Mouse (Mus musculus) limb, embryonic 15.5 days (tissue): Measurements from ENCODE around the gene Txnrd2. TPM values are rescaled to one million over a fixed set of nuclear protein-coding genes. Genes with fewer than 3 reads are reported as not detected.

Experiments
- ATAC-seq: fragments of 200-750 bp; cut with Nextera tagmentation; 2 replicates; pipeline ENCODE4 v1.8.0; 2017; ENCODE audit warnings: low read depth, moderate TSS enrichment; ENCODE audit not compliant: insufficient number of reproducible peaks, low FRiP score, low TSS enrichment
- H3K27ac ChIP-seq: fragments of 300-500 bp; sonication (generic); 2 replicates; pipeline ENCODE4 v1.5.1; 2015; ENCODE audit warnings: moderate library complexity, mild to moderate bottlenecking, inconsistent platforms
- H3K27me3 ChIP-seq: fragments of 300-500 bp; sonication (generic); 2 replicates; pipeline ENCODE4 v1.6.1; 2015; ENCODE audit warnings: inconsistent platforms
- H3K36me3 ChIP-seq: fragments of 300-500 bp; sonication (generic); 2 replicates; pipeline ENCODE4 v1.6.1; 2015; ENCODE audit warnings: inconsistent platforms
- H3K4me1 ChIP-seq: fragments of 300-500 bp; sonication (generic); 2 replicates; pipeline ENCODE4 v1.6.1; 2015; ENCODE audit warnings: inconsistent platforms
- H3K4me2 ChIP-seq: fragments of 300-500 bp; sonication (generic); 2 replicates; pipeline ENCODE4 v1.6.1; 2015; ENCODE audit warnings: mild to moderate bottlenecking, inconsistent platforms
- H3K4me3 ChIP-seq: fragments of 300-500 bp; sonication (generic); 2 replicates; pipeline ENCODE4 v1.5.1; 2015; ENCODE audit warnings: mild to moderate bottlenecking, inconsistent platforms
- H3K9ac ChIP-seq: fragments of 300-500 bp; sonication (generic); 2 replicates; pipeline ENCODE4 v1.6.1; 2015; ENCODE audit warnings: inconsistent platforms
- H3K9me3 ChIP-seq: fragments of 300-500 bp; sonication (generic); 2 replicates; pipeline ENCODE4 v1.6.1; 2016; ENCODE audit warnings: inconsistent platforms
- WGBS: fragments of 180-500 bp; shearing (Covaris S2); methylation state at CpG from one replicate; pipeline ENCODE4 v1.1.7; 2015; 5-methylcytosine and 5-hydroxymethylcytosine counted together
- polyA plus RNA-seq: library from polyadenylated mRNA; unstranded; fragments of >200 nt; fragmentation: Nextera tagmentation; extraction: Ambion mirVana; gene quantifications from 2 replicates; pipeline ENCODE4 v1.2.1, GENCODE M21; 2015

Gene Txnrd2
- polyA plus RNA-seq, result 16.5 and 16.8 TPM in 2 replicates

GRCm38 (mm10) chr16:18426215-18426791 is at the start of gene Txnrd2:
Gene Txnrd2, plus strand, starts transcription at chr16:18426384.
- Histone ChIP-seq H3K27me3 (no peaks in the 10 kb centered on the region), H3K4me1 (peaks cover 34% of the 10 kb centered on the region), H3K27ac (peak within 1 kb of the TSS; percentile 87), H3K9me3 (no peaks in the 10 kb centered on the region), H3K4me3 (peak within 1 kb of the TSS; percentile 79), H3K9ac (peak within 1 kb of the TSS; percentile 79), H3K36me3 (peaks cover 7% of the 10 kb centered on the region; the same call in 1 of the 2 replicates), H3K4me2 (peak within 1 kb of the TSS; percentile 55)
- peak; percentile 80 for ATAC-seq
- WGBS, result under 1% methylated on average over 52 of the region's 52 CpGs

GRCm38 (mm10) chr16:18377203-18377602 is 49.0 kb upstream of the Txnrd2 start:
- peaks cover 12% of the 10 kb centered on the region for H3K4me1 ChIP-seq
- no peak for ATAC-seq
- H3K4me2 ChIP-seq, result no peak overlapping the region
- 36% methylated on average over 3 of the region's 3 CpGs for WGBS
- no peaks in the 10 kb centered on the region for H3K27me3 ChIP-seq
- no peak overlapping the region for H3K9ac ChIP-seq
- H3K9me3 ChIP-seq, result no peaks in the 10 kb centered on the region
- H3K27ac ChIP-seq, result no peak overlapping the region
- no peaks in the 10 kb centered on the region for H3K36me3 ChIP-seq
- no peak overlapping the region for H3K4me3 ChIP-seq

GRCm38 (mm10) chr16:18378489-18378888 is 47.7 kb upstream of the Txnrd2 start:
- no peak overlapping the region for H3K27ac ChIP-seq
- H3K4me2 ChIP-seq, result no peak overlapping the region
- no peaks in the 10 kb centered on the region for H3K27me3 ChIP-seq
- WGBS, result 26% methylated on average over 1 of the region's 1 CpGs
- H3K4me3 ChIP-seq, result no peak overlapping the region
- peaks cover 12% of the 10 kb centered on the region for H3K4me1 ChIP-seq
- no peaks in the 10 kb centered on the region for H3K36me3 ChIP-seq
- H3K9ac ChIP-seq, result no peak overlapping the region
- H3K9me3 ChIP-seq, result no peaks in the 10 kb centered on the region
- no peak for ATAC-seq

- ATAC-seq, result no peak
- H3K27ac ChIP-seq, result no peak overlapping the region
- H3K36me3 ChIP-seq, result no peaks in the 10 kb centered on the region
- H3K4me3 ChIP-seq, result no peak overlapping the region
- no peak overlapping the region for H3K4me2 ChIP-seq
- H3K9ac ChIP-seq, result no peak overlapping the region
- WGBS, result 80% methylated on average over 8 of the region's 8 CpGs
- H3K4me1 ChIP-seq, result peaks cover 12% of the 10 kb centered on the region
- no peaks in the 10 kb centered on the region for H3K27me3 ChIP-seq
- no peaks in the 10 kb centered on the region for H3K9me3 ChIP-seq
Measured at GRCm38 (mm10) chr16:18379338-18380001, 46.7 kb upstream of the Txnrd2 start.

- H3K9me3 ChIP-seq, result no peaks in the 10 kb centered on the region
- no peak overlapping the region for H3K4me2 ChIP-seq
- H3K4me3 ChIP-seq, result no peak overlapping the region
- no peak overlapping the region for H3K9ac ChIP-seq
- ATAC-seq, result no peak
- H3K27ac ChIP-seq, result no peak overlapping the region
- H3K36me3 ChIP-seq, result no peaks in the 10 kb centered on the region
- peaks cover 12% of the 10 kb centered on the region for H3K4me1 ChIP-seq
- H3K27me3 ChIP-seq, result no peaks in the 10 kb centered on the region
- WGBS, result 46% methylated on average over 6 of the region's 6 CpGs
Measured at GRCm38 (mm10) chr16:18380495-18381063, 45.6 kb upstream of the Txnrd2 start.

GRCm38 (mm10) chr16:18381621-18382258 is 44.4 kb upstream of the Txnrd2 start:
- no peak overlapping the region for H3K27ac ChIP-seq
- ATAC-seq, result no peak
- H3K9ac ChIP-seq, result no peak overlapping the region
- H3K4me2 ChIP-seq, result no peak overlapping the region
- H3K4me3 ChIP-seq, result no peak overlapping the region
- H3K27me3 ChIP-seq, result no peaks in the 10 kb centered on the region
- H3K4me1 ChIP-seq, result peaks cover 12% of the 10 kb centered on the region
- no peaks in the 10 kb centered on the region for H3K9me3 ChIP-seq
- no peaks in the 10 kb centered on the region for H3K36me3 ChIP-seq
- WGBS, result 41% methylated on average over 6 of the region's 6 CpGs

GRCm38 (mm10) chr16:18383045-18383726 is 43.0 kb upstream of the Txnrd2 start:
- Histone ChIP-seq H3K9ac (no peak overlapping the region), H3K4me2 (no peak overlapping the region), H3K9me3 (no peaks in the 10 kb centered on the region), H3K4me3 (no peak overlapping the region), H3K36me3 (no peaks in the 10 kb centered on the region), H3K4me1 (peaks cover 15% of the 10 kb centered on the region), H3K27me3 (no peaks in the 10 kb centered on the region), H3K27ac (no peak overlapping the region)
- no peak for ATAC-seq
- WGBS, result 76% methylated on average over 9 of the region's 9 CpGs

GRCm38 (mm10) chr16:18383756-18384155 is 42.4 kb upstream of the Txnrd2 start:
- peaks cover 19% of the 10 kb centered on the region for H3K4me1 ChIP-seq
- H3K9me3 ChIP-seq, result no peaks in the 10 kb centered on the region
- no peaks in the 10 kb centered on the region for H3K27me3 ChIP-seq
- WGBS, result 17% methylated on average over 3 of the region's 3 CpGs
- H3K4me3 ChIP-seq, result no peak overlapping the region
- H3K9ac ChIP-seq, result no peak overlapping the region
- no peak overlapping the region for H3K27ac ChIP-seq
- H3K36me3 ChIP-seq, result no peaks in the 10 kb centered on the region
- no peak overlapping the region for H3K4me2 ChIP-seq
- ATAC-seq, result no peak

GRCm38 (mm10) chr16:18384211-18384610 is 42.0 kb upstream of the Txnrd2 start:
- no peaks in the 10 kb centered on the region for H3K36me3 ChIP-seq
- H3K27me3 ChIP-seq, result no peaks in the 10 kb centered on the region
- ATAC-seq, result no peak
- H3K9ac ChIP-seq, result no peak overlapping the region
- no peak overlapping the region for H3K27ac ChIP-seq
- H3K4me1 ChIP-seq, result peaks cover 19% of the 10 kb centered on the region
- H3K9me3 ChIP-seq, result no peaks in the 10 kb centered on the region
- 77% methylated on average over 7 of the region's 7 CpGs for WGBS
- no peak overlapping the region for H3K4me2 ChIP-seq
- H3K4me3 ChIP-seq, result no peak overlapping the region

GRCm38 (mm10) chr16:18384659-18385058 is 41.5 kb upstream of the Txnrd2 start:
- Histone ChIP-seq H3K9ac (no peak overlapping the region), H3K4me1 (peaks cover 15% of the 10 kb centered on the region), H3K9me3 (no peaks in the 10 kb centered on the region), H3K36me3 (no peaks in the 10 kb centered on the region), H3K4me2 (no peak overlapping the region), H3K27me3 (no peaks in the 10 kb centered on the region), H3K27ac (no peak overlapping the region), H3K4me3 (no peak overlapping the region)
- no peak for ATAC-seq
- 77% methylated on average over 8 of the region's 8 CpGs for whole genome bisulfite sequencing

- H3K4me2 ChIP-seq, result no peak overlapping the region
- H3K27me3 ChIP-seq, result no peaks in the 10 kb centered on the region
- peaks cover 10% of the 10 kb centered on the region; the same call in 1 of the 2 replicates for H3K4me1 ChIP-seq
- no peak overlapping the region for H3K27ac ChIP-seq
- H3K36me3 ChIP-seq, result no peaks in the 10 kb centered on the region
- H3K4me3 ChIP-seq, result no peak overlapping the region
- ATAC-seq, result no peak
- no peaks in the 10 kb centered on the region for H3K9me3 ChIP-seq
- WGBS, result 70% methylated on average over 5 of the region's 5 CpGs
- no peak overlapping the region for H3K9ac ChIP-seq
Measured at GRCm38 (mm10) chr16:18385411-18385810, 40.8 kb upstream of the Txnrd2 start.
